Mouse (Mus musculus): Measurements from ENCODE around the gene Rims1.

The Rims1 gene

DNA sequence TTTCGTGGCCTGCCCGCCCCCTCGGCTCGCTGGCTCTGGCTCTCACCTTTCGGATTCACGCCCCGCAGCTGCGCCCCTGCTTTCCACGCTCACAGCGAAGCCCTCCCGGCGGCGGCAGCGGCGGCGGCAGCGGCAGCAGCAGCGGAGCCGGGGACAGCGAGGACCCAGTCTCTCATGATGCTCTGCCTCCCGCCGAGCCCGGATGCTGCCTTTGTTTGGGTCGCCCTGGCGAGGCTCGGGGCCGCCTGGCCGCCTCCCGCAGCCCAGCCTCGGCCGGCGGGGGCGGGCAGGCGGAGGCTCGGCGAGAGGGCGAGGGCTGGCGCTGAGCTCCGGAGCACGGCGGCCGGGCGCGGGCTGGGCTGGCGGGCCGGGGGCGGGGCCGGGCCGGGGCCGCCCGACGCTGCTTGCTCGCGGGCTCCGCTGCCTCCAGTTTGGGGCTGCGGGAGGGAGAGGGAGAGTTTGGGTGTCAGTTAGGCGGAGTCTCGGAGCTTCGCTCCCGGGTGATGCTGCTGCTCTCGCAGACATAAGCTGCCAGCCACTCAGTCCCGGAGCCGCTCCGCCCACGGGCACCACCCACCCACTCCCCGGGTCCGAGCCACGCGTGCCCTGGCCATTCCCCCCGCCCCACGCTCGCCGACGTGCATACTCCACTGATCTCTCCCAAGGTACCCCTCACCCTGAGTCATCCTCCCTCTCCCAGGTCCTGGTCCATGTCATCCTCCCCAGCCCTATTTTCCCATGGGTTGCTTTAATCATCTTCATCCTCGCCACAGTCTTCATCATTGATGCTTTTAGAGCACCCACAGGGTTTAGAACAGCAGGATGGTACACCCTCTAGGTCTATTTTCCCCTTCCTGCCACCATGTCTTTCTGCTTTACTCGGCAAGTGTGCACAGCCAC is at the start of gene Rims1:
Gene Rims1, minus strand, starts transcription at position 269 of the 900 bp plus-strand sequence.
- DNase-seq (ENCODE audit: extremely low spot score): peak; percentile 63

GRCm38 (mm10) chr1:22806626-22807096 is 867 bp upstream of the Rims1 start:
- DNase-seq (ENCODE audit: extremely low spot score): peak; percentile 3

DNA sequence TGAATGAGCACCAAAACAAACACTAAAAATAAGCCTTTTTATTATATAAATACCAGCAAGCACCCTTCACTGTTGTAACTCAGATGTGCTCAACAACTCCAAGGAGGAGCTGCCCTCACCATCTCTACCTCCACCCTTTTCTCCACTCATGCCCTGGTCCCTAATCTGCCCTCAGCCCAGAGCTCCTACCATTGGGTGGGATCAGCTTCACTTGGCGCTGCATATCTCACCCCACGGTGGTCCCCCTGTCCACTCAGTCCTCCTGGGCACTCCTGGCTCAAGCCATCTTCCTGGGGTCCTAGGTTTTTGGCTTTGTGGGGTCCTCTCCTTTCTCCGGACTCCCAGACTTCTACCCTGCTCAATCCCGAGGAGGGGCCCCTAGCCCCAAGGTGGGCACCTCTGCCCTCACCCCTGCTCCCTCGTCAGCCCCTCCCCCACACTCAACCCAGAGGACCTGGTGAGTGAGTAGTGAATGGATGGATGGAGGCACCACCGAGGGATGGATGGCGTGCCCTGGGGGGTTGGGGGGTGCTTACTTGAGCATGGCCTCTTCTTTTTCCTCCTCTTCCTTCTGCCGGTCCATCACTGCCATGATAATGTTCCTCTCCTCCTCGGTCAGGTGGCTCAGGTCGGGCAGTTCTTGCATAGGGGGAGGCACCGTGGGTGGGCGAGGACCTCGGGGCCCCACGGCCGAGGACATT is 619 bp downstream of the Rims1 start:
- no peak for DNase-seq (ENCODE audit: extremely low spot score)

DNA sequence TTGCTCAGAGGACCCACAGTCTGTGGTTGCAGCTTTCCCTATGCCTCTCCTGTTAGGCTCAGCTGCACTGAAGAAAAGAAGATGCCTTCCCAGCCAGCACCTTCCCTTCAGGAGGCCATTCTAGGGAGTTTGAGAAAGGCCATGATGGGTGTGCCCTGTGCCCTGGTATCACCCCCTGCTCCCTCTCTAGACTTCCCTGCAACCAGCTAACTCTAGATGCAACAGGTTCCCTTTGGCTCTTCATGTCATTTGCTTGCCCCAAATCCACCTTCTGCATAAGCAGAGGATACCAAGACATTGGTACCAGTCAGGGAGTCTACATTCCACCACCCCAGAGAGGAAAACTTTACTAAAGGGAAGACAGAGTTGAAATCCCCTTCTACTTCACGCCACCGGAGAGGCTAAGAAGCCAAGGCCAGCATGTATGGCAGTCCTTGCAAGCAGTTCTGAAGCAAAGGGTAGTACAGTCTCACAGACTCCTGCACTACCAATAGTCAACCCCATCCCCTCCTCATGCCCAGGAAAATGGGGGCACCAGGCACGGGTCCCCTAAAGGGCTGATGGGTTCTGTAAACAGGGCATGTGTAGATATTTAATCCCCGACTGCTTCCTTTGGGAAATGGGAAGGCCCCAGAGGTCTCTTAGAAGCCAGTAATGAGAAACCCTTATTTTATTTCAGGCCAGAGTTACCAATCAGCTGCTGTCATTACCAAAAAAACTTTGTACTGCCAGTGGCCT is 1.5 kb downstream of the Rims1 start:
- no peak for DNase-seq (ENCODE audit: extremely low spot score)

DNA sequence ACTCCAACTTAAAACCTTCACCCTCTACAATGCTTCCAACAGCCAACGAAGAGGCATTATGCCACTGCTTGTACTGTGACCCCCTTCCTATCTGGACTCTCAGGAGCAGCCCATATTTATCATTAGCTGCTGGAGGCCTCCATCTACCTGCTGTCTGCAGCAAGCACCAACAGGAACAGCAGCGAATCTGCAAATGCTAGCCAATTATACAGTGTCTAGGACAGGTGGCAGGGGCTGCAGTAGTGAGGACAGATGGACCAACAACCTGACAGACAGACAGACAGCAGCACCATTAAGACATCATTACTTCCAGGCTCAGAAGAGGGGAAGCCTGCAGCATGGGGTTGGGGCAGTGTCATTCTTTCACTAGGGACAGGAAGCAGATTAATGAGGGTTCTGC is 2.3 kb downstream of the Rims1 start:
- no peak for DNase-seq (ENCODE audit: extremely low spot score)

- no peak for DNase-seq (ENCODE audit: extremely low spot score)
Measured at GRCm38 (mm10) chr1:22800276-22800675, 5.5 kb downstream of the Rims1 start.

GRCm38 (mm10) chr1:22797091-22797490 is 8.7 kb downstream of the Rims1 start:
- DNase-seq (ENCODE audit: extremely low spot score): no peak

DNA sequence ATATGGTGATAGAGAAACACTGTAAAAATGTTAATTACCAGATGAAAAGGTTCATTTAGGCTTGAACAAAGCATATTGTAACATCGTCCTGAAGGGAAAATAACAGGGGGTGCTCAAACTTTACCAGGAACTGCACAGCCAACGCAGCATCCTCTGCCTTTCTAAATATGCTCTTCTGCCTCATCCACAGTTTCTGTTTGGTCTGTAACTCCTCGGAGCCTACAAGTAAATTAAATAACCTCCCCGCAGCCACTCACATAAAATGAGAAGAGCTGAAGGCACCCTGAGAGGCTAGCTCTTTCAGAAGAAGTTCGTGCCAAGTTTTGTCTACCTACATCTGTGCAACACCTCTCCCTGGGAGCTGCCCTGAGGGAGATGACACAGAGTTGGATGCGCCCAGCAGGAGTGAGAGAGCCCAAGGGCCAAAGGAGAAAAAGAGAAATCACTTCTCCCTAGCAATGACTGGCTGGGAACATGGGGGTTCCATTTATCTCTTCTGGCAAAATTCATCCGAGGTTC is 16.3 kb downstream of the Rims1 start:
- DNase-seq (ENCODE audit: extremely low spot score): no peak

GRCm38 (mm10) chr1:22787616-22788015 is 18.2 kb downstream of the Rims1 start:
- DNase-seq (ENCODE audit: extremely low spot score): no peak

DNA sequence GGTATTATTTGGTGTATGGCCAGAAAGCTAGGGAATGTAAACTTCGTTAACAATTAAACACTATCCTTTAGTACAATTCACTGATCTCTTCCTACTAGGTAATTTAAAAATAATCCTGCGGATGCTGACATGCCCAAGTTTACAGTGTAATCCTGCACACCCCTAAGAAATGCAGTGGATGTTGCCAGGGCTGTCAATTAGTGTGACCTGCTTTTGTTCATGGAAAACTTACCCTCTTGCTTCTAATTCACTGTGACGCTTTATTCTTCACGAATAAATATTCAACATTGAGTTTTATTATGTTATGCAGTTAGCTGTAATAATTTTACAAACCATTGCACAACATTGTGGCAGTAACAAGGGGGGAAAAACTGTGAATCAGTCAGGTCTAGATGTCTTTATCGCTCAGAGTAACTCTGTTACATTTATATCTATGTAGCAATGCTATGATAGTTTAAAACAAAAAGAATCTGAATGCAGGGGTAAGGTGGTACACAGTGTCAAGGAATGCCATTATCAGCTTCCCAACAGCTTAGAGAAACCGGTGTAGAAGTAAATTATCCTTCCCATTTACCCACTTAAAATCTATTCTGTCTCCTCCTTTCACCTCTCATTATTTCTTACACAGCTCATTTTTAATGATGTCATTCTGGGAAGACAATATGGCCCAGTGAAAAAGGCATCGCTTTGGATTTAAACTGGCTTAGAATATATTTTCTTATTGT is 35.1 kb downstream of the Rims1 start:
- no peak for DNase-seq (ENCODE audit: extremely low spot score)

DNA sequence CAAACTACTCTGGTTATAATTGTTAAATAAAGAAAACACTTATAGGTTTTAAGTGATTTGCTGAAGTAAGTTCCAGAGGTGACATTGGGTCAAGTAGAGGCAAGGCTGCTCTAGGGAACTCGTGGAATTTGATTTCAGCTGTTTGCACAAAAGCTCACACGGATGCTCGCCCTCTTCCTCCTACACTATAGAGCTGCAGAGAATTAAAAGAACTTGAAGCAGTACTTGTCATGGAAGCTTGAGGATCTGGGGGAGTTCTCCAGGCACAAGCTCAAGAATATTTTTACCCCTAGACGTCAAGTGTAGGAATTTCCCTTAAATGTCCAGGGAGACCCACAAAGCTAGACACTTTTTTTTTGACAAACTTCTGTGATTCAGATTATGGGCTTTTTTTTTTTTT is 42.4 kb downstream of the Rims1 start:
- DNase-seq (ENCODE audit: extremely low spot score): no peak

DNA sequence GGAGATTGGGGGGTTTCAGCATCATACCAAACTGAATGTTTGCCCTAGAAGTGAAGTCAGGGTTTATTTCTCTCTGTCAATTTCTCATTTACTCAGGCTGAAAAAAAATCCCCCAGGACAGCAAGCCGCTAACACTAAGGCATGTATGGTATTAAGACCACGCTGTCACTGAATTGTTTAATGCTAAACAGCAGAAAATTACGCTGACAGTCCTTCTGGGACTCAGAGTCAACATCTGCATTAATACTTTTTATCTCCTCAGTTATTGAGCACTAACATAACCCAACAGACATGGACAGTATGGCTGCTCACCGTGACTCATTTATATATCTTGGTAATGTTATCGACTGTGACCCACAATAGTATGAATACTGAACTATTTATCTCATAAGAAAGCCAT is 43.0 kb downstream of the Rims1 start:
- no peak for DNase-seq (ENCODE audit: extremely low spot score)

DNA sequence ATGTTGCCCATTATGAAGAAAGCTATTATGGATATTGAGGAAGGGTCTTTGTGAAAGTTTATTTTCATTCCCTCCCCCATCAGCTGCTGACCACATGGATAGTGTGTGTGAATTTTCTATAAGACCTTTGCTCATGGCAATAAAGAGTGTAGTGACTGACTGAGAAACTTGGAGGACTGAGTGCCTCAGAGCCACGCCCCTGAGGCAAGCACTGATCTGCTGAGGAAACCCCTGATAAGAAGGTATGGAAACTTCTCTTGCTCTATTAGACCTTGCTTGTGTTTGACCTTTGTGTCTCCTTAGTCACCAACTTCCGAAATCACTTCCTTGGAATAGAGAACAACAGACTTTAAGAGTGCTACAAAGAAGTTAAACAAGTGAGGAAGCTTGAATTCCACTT is 55.3 kb downstream of the Rims1 start:
- no peak for DNase-seq (ENCODE audit: extremely low spot score)

DNA sequence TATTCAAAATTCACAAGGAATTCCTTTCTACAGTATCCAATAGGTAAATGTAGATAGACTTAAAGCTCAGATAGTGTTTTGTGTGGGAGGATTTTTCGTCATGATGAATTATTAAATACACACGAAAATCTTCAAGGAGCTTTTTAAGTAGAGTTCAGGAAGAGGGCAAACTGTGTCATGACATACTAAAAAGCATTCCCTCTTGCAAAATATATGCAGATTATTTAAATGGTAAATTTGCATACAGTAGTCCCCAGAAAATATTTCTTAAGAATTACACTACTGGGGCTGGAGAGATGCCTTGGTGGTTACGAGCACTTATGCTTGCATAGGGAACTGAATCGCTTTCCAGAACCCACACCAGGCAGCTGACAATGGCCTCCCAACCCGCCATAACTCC is 61.1 kb downstream of the Rims1 start:
- DNase-seq (ENCODE audit: extremely low spot score): no peak

DNA sequence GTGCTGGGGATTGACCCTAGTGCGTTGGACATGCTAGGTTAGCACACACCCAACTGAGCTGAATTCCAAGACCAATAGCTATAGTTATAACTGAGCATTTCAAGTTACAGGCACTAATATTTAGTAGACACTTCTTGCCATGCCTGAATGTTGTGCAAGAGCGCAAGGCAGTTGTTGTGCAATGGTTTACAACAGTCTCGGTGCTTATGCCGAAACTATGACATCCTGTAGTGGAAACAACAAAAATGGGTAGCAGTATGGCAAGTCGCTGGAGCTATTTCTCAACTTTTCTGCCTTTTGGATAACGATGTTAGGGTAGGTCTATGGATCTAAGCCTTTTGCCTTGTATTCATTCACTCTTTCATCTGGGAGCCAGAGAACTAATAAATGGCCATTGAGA is 68.3 kb downstream of the Rims1 start:
- DNase-seq (ENCODE audit: extremely low spot score): no peak

DNA sequence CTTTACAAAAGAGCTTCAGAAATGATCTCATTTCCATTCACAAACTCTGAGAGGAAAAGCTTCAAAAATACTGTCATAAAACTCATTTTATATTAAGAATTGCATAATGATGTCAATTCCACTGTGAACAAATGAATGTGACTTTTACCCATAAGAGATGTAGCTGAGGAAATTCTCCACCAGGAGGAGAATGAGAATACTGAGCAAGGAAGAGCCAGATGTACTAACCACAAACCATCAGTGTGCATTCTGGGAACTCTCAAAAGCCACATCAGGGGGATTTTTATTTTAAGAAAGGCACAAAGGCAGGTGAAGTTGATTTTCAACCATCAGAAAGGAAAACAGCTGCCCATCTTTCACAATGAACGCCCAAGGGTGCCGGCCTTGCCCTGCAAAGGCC is 71.4 kb downstream of the Rims1 start:
- DNase-seq (ENCODE audit: extremely low spot score): no peak

GRCm38 (mm10) chr1:22733281-22733680 is 72.5 kb downstream of the Rims1 start:
- no peak for DNase-seq (ENCODE audit: extremely low spot score)

GRCm38 (mm10) chr1:22728207-22728606 is 77.6 kb downstream of the Rims1 start:
- DNase-seq (ENCODE audit: extremely low spot score): no peak

DNA sequence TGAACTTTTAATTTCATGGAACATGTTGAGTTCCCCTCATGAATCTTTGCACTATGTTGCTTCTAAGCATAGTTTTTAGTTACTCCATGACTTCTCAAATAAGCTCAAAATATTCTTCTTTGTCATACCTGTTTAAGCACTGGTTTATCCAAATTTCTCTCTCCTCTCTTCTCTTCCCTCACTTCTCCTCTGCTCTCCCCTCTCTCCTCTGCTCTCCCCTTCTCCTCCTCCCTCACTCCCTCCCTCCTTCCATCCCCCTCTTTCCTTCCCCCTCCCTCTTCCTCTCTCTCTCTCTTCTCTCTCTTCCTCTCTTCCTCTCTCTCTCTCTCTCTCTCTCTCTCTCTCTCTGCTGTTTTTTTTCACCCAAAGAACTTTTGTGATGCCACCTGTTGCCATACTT is 84.1 kb downstream of the Rims1 start:
- no peak for DNase-seq (ENCODE audit: extremely low spot score)

- no peak for DNase-seq (ENCODE audit: extremely low spot score)
Measured at GRCm38 (mm10) chr1:22720714-22721113, 85.1 kb downstream of the Rims1 start.

- no peak for DNase-seq (ENCODE audit: extremely low spot score)
Measured at GRCm38 (mm10) chr1:22709461-22709860, 96.3 kb downstream of the Rims1 start.
